Mouse (Mus musculus): Measurements from ENCODE around the gene Fam183b.

Gene Fam183b

DNA sequence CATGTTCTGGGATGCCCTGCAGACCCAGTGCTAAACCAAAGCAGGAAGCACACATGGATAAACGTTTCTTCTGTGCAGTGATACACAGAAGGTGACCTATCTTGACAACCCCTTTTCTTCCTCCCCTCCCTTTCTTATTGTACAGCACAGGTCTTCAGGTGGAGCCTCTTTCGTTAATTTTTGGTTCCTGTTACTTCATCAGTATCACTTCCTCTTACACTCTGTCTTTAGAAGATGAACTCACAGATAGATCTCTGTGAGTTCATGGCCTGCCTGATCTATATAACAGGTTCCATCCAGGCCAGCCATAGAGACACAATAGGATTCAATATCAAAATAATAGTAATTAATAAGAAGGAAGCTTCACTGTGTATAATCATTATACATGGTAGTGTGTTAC, 11.7 kb downstream of the Fam183b start:
- no peak for TF ChIP-seq GATA4 (IDR thresholded peaks at IDR 0.05; ENCODE audit: insufficient replicate concordance, low read length)

- no peak for TF ChIP-seq GATA4 (IDR thresholded peaks at IDR 0.05; ENCODE audit: insufficient replicate concordance, low read length)
These were observed 12.2 kb downstream of the Fam183b start for GRCm38 (mm10) chr11:58789532-58789931.

DNA sequence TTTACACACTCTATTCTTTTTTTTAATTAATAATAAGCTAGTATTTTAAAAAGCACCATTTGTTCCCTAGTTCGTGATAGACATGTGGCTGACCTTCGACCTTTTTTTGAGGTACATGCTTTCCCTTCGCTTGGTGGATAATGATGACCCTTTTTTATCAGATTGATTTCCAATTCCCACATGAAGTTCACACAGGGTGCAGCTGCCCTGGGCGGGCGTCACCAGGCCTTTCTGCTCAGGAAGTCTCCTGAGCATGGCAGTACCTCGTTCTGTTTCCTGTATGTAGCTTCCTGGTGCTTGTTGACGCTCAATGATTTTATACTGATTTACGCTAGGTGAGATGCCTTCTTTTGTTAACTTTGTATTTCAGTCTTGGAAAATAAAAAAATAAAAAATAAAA, 13.4 kb downstream of the Fam183b start:
- TF ChIP-seq GATA4 (IDR thresholded peaks at IDR 0.05; ENCODE audit: insufficient replicate concordance, low read length): no peak

DNA sequence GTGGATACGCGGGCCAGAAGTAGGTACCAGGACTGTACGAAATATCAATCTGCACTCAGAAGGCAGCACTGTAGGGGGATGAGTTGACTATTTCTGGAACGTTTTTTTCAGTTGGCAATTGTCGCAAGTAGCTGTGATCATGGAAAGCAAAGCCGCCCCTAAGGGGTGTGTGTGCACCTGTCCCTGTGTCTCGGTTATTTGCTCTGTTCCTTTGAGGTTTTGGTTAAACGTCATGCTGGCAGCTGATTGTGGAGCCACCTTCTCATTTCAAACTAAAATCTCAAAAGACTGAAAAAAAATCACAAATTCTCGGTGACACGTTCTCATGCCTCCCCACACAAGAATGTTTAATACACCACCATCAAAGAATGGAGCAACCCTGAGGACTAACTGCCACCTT, 14.1 kb downstream of the Fam183b start:
- TF ChIP-seq GATA4 (IDR thresholded peaks at IDR 0.05; ENCODE audit: insufficient replicate concordance, low read length): no peak

DNA sequence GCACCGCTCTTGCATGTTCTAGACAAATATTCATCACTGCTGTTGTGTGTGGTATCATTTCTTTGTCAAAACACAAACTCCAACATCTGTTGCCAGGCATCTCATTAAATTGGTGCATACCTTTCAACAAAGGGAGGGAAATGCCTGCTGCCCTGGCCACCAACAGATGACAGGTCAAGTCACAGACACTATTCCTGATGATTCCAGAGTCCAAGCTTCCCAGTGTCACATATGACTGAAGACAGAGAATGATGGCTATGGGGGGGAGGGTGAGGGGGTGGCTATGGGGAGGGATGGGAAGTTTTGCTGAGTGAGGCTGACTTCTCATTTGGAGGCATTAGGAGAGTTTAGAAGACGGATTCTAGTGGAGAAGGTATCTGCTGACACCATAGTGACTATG, 17.6 kb downstream of the Fam183b start:
- no peak for TF ChIP-seq GATA4 (IDR thresholded peaks at IDR 0.05; ENCODE audit: insufficient replicate concordance, low read length)

DNA sequence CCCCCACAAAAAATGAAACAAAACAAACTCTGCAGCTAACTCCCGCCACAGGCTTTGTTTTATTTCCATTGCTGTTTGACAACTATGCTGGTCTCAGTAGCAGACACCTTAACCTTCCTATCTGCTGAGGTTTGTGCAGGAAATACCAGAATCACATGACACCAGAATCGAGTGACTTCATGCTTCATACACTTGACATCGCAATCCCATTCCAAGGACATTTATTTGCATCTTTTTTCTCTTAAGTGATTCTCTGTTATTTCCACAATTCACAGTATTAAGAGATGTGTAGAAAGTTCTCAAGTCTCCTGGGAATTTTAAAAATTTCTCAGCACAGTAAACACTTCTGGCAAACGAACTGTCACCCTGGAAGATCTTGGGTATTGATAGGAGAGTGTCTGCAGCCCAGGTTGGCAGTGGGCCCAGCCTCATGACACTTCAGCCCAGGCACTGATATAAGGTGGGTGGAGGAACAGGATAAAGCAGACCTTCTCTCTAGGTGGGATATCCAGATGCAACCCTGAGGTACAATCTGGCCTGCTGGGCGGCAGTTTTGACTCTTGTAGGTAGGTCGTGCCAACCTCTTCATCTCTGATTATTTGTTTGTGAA, 19.2 kb downstream of the Fam183b start, which contains the start of gene Olfr314:
Gene Olfr314, plus strand, starts transcription at position 473 of the 610 bp plus-strand sequence.
- no peak for TF ChIP-seq GATA4 (IDR thresholded peaks at IDR 0.05; ENCODE audit: insufficient replicate concordance, low read length)

GRCm38 (mm10) chr11:58772888-58773287, 28.9 kb downstream of the Fam183b start, which contains the start of gene Olfr315:
Gene Olfr315, plus strand, starts transcription at chr11:58773188.
- no peak for TF ChIP-seq GATA4 (IDR thresholded peaks at IDR 0.05; ENCODE audit: insufficient replicate concordance, low read length)

GRCm38 (mm10) chr11:58752434-58752833, 49.3 kb downstream of the Fam183b start, which contains the start of gene Olfr316:
Gene Olfr316, plus strand, starts transcription at chr11:58752734.
- TF ChIP-seq GATA4 (IDR thresholded peaks at IDR 0.05; ENCODE audit: insufficient replicate concordance, low read length): no peak

Data from liver, adult (tissue).